Mouse (Mus musculus): ENCODE data around the gene Kcna6. TPM values are rescaled to one million over a fixed set of nuclear protein-coding genes. Genes with fewer than 3 reads are reported as not detected.

The Kcna6 gene
- total RNA-seq, 2 experiments from 2014 or later = 0.15 to 0.28 TPM

DNA sequence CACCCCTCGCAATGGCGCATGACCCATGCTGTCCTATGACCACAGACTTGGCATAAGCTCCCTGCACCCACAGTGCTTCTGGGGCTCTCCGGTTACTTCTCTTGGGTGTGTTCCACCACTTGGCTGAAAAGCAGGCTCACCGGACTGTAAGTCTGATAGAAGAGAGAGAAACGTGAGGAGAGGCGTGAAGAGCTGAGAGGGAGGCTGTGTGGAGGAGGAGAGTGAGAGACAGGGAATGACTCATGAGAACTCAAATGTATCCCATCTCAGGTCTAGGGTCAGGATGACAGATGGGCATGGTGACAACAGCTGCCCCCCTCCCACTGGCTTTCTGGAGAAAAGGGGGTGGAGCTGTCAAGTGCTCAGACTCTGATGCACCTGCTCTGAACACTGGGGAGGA, 34.5 kb downstream of the Kcna6 start:
- peak; percentile 31 for DNase-seq
- Histone ChIP-seq H3K27ac (no peak overlapping the region), H3K4me3 (no peak overlapping the region)
- intact Hi-C loops (cut with DNase I) = no loop called here
- TF ChIP-seq CTCF (IDR thresholded peaks at IDR 0.05) = no peak

DNA sequence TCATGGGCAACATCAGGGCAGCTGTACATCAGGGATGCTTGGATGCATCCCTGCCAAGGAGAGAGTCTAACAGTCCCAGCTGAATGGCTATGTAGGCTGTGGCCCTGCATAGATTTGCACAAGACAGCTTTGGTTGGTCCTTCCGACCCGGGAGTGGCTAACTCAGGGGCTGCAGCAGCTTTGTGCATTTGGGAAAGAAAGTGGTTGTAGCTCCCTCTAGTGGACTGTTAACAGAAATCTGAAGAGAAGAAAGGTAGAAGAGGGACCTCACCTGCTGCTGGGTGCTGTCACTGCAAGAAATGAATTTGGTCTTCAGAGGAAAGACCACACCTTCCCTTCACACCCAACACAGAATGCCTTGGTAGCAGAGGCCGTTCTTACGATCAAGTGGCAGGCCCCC, 36.0 kb downstream of the Kcna6 start:
- no peak overlapping the region for H3K27ac ChIP-seq
- no peak for DNase-seq
- intact Hi-C loops (cut with DNase I) = loop anchor here (5.0 kb wide), 1 partner anchor 202 kb away; no protein-coding TSS in a partner anchor

DNA sequence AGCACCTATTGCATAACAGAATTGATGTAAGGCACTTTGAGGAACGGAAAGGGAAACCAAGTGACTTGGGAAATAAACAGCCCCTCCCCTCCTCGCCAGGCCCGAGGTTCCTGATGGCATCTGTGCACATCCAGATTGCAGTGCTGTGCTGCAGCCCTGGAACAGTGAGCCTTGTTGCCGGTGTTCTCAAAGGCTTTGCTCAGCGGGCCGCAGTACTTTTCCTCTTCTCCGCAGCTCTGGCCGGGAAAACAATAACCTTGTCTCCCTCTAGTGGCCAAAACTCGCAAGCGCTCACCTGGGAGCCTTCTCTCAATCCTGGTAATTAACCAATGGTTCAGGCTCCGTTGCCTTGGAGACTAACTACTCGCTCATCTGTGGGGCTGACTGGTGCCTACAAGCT, 38.4 kb downstream of the Kcna6 start:
- H3K27ac ChIP-seq = no peak overlapping the region
- intact Hi-C loops (cut with DNase I) = loop anchor here (1.0 to 5.0 kb wide), 2 partner anchors 138 to 200 kb away; no protein-coding TSS in a partner anchor
- peak; percentile 87 for TF ChIP-seq CTCF (IDR thresholded peaks at IDR 0.05)
- peak; percentile 60 for DNase-seq
- peak overlapping the region; percentile 59 for H3K4me3 ChIP-seq

More for the DNA sequence above, 36.0 kb downstream of the Kcna6 start:
- H3K4me3 ChIP-seq = no peak overlapping the region
- TF ChIP-seq CTCF (IDR thresholded peaks at IDR 0.05) = peak; percentile 55

DNA sequence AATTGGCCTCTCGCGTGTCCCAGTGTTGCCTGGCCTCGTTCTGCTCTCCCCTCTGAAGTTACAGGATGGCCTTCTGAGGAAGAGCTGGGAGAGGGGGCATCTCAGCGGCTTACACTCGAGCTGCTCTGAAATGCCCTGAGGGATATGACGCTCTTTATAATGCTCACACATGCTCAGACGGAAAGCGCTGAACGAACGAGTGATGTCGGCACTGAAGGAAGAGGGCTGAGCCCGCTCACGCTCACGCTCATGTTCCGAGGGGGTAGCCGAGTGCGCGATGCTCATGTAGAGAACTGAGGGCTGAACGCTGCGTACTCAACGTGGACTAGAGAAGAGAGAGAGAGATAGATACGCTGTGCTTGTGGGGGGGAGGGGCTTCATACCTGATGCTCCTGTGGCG, 39.3 kb downstream of the Kcna6 start:
- DNase-seq = no peak

DNA sequence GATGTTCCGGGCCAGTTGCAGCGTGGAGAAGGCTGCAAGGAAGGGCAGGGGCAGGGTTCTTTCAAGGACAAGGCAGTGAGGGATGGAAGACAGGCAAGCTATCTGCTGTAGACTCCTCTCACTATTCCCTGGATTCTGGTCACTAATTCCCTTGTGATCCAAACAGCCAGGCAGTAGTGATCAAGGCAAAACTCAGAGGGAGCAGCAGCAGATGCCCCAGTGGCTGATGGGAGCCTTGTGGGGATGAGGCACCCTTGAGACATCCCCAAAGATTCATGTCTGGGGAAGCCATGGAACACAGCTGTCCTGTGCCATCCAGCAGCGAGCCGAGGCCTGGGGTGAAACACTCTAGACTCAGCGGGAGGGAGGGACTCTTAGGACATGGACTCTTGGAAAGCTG, 40.5 kb downstream of the Kcna6 start:
- no peak for TF ChIP-seq CTCF (IDR thresholded peaks at IDR 0.05)
- intact Hi-C loops (cut with DNase I) = loop anchor here (5.0 kb wide), 1 partner anchor 198 kb away; no protein-coding TSS in a partner anchor
- DNase-seq = no peak
- no peak overlapping the region for H3K27ac ChIP-seq
- no peak overlapping the region for H3K4me3 ChIP-seq

More for the DNA sequence above, 39.3 kb downstream of the Kcna6 start:
- no peak overlapping the region for H3K4me3 ChIP-seq
- intact Hi-C loops (cut with DNase I) = loop anchor here (5.0 kb wide), 1 partner anchor 199 kb away; no protein-coding TSS in a partner anchor
- H3K27ac ChIP-seq = no peak overlapping the region
- no peak for TF ChIP-seq CTCF (IDR thresholded peaks at IDR 0.05)

DNA sequence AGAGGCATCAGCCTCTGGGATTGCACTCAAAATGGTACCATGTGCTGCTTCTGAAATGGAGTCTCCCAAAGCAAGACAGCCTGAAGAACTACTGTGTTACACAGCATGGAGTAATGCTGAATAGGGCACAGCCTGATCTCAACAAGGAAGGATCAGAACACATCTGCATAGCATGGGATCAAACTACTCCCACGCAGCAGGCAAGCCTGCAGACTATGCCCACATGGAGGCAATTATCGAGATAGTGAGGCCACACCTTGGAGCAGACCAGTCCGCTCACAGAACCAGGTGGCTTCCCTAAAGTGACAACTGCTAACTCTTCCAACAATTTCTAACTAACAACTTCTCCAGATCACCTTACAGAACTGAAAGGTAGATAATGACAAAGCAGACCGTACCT, 53.4 kb downstream of the Kcna6 start:
- DNase-seq = no peak
- TF ChIP-seq CTCF (IDR thresholded peaks at IDR 0.05) = no peak
- intact Hi-C loops (cut with DNase I) = no loop called here
- H3K27ac ChIP-seq = no peak overlapping the region
- H3K4me3 ChIP-seq = no peak overlapping the region

DNA sequence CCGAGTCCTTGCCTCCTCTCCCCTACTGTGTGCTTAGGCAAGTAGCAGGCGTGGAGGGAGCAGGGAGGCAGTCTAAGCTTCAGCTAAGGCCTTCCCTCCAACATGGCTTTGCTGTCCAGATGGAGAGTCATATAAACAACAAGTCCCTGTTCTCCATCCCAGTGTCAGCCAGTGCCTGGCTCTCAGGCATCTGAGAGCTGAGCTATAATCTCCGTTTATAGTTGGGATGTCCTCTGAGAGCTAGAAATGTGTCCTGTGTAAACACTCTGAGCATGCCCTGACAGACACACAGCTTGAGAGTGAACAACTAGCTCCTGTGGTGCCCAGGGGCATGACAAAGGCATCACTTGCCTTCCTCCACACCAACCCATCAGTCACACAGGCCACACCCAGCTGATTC, 55.3 kb downstream of the Kcna6 start:
- Histone ChIP-seq H3K4me3 (no peak overlapping the region), H3K27ac (no peak overlapping the region)
- no peak for DNase-seq
- no peak for TF ChIP-seq CTCF (IDR thresholded peaks at IDR 0.05)
- intact Hi-C loops (cut with DNase I) = no loop called here

DNA sequence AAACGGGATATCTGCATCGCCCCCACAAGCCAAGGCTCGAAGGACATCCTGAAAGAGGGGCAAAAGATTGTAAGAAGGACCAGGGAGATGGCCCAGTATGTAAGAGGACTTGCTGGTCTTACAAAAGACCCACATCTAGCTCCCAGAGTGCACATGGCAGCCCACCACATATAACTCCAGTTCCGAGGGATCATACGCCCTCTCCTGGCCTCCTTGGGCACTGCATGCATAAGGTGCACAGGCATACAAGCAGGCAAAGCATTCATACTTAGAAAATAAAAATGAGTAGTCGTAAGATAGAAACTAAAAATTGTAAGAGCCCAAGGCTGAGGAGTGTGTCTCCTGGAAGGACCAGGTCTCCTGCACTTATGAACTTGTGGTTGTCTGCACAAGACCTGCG, 61.5 kb downstream of the Kcna6 start:
- H3K4me3 ChIP-seq = no peak overlapping the region
- DNase-seq = no peak
- intact Hi-C loops (cut with DNase I) = no loop called here
- H3K27ac ChIP-seq = no peak overlapping the region
- peak; percentile 41 for TF ChIP-seq CTCF (IDR thresholded peaks at IDR 0.05)

DNA sequence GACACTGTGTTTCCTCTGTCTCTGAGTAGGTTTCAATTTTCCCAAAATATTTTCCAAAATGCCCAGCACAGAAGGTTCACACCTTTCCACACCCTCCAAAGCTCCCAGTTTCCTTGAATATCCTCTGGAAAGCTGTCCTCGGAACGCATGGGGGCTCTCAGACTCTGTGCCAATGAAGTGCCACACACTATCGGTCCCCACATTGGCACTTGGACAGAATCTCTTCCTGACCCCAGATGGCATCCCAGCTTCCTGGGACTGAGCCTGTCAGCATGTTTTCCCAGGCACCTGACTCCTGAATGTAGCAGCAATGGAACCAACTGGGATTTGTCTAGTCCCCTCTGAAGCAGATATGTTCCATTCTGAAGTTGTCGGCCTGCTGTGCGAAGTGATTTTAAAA, 73.5 kb downstream of the Kcna6 start:
- no peak for TF ChIP-seq CTCF (IDR thresholded peaks at IDR 0.05)
- Histone ChIP-seq H3K27ac (no peak overlapping the region), H3K4me3 (no peak overlapping the region)
- DNase-seq = no peak
- intact Hi-C loops (cut with DNase I) = no loop called here

DNA sequence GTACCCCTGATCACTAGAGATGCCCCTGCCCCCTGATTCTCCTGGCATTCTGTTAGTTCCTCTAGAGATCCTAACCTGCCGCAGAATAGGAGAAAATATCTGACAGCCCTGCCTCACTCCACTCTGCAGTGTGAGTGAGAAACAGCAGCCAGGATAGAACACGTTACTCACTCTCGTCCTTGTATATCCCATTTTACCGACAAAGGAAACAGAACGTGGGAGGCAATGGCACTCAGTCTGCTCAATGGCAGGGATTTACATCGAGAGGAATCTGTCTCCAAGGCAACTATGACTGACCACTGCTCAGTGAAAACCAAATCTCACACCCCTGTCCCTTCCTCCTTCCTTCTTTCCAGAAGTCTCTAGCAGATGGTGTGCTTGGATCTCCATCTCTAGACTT, 74.4 kb downstream of the Kcna6 start:
- Histone ChIP-seq H3K27ac (no peak overlapping the region), H3K4me3 (no peak overlapping the region)
- intact Hi-C loops (cut with DNase I) = no loop called here
- TF ChIP-seq CTCF (IDR thresholded peaks at IDR 0.05) = no peak
- no peak for DNase-seq

DNA sequence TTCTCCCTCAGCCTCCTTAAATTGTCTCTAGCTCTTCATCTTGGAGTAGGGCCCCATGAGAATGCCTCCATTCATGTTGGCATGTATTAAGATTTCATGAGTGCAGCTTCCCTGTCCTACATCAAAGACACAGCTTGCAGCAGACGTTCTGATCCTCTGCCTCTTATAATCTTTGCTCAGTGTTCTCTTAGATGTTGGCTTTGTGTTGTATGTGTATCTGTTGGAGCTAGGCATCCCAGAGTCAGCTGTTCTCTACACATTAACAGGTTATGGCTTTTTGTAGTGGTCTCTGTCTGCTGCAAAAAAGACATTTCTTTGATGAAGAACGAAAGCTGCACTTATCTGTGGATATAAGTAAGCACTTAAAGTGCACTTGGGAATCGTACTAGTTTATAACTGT, 75.9 kb downstream of the Kcna6 start:
- intact Hi-C loops (cut with DNase I) = no loop called here
- Histone ChIP-seq H3K27ac (no peak overlapping the region), H3K4me3 (no peak overlapping the region)
- TF ChIP-seq CTCF (IDR thresholded peaks at IDR 0.05) = no peak
- no peak for DNase-seq

Other genes with a start within 250 kb of the Kcna6 start
- 10 to 100 TPM in 1 of 2 experiments, 1 to 10 TPM in 1; 3.8 to 10.3 TPM for gene Kcna5, start 205.3 kb downstream of the Kcna6 start, total RNA-seq (2021)
- 1 to 10 TPM; 1.0 to 1.4 TPM for gene Kcna1, start 94.3 kb downstream of the Kcna6 start, total RNA-seq (2021)
- 100 to 1,000 TPM; 283 to 396 TPM for gene Ndufa9, start 108.5 kb upstream of the Kcna6 start, total RNA-seq (2021)
- gene Akap3, start 112.4 kb upstream of the Kcna6 start, total RNA-seq (2021) = not detected
- not detected for gene Dyrk4, start 181.2 kb upstream of the Kcna6 start, total RNA-seq (2021)
- gene Rad51ap1, start 198.9 kb upstream of the Kcna6 start, total RNA-seq (2021) = under 1 TPM in 1 of 2 experiments, not detected in 1; 0.47 TPM
- gene D6Wsu163e, start 199.3 kb upstream of the Kcna6 start, total RNA-seq (2021) = 1 to 10 TPM; 5.0 to 8.6 TPM

Measured in gastrocnemius, adult 2 months (tissue).